Comparison of ENCODE assay signal across 14 mouse cellular contexts in genomic region chr15:78710634-78711033, GRCm38 (mm10). TPM values are rescaled to one million over a fixed set of nuclear protein-coding genes. Genes with fewer than 3 reads are reported as not detected.
DNase-seq lines count a peak whose midpoint lies in the region; ATAC-seq and TF ChIP-seq lines count a peak whose summit lies in the region.
"Had no signal": no experiment of that assay in that cellular context is flagged by ENCODE, and none has a peak within 500 bp of the region (broad histone marks: within the 10 kb centered on the region; RNA-seq: fewer than 3 reads in every experiment).

No protein-coding gene starts in this region.

- no peak for TF ChIP-seq EP300 in lung, postnatal 0 days (IDR thresholded peaks at IDR 0.05)

- peaks cover 40% of the 10 kb centered on the region for H3K4me1 ChIP-seq in forebrain, embryonic 12.5 days
- H3K4me1 ChIP-seq in forebrain, embryonic 11.5 days (replicated peaks; ENCODE audit: control insufficient read depth, insufficient read depth, low read length), result peaks cover 13% of the 10 kb centered on the region
- peaks cover 44% of the 10 kb centered on the region for H3K4me1 ChIP-seq in hindbrain, postnatal 0 days (ENCODE audit: insufficient read depth, low read length)
- H3K4me1 ChIP-seq in neural tube, embryonic 15.5 days, result peaks cover 55% of the 10 kb centered on the region
- no peaks in the 10 kb centered on the region for H3K4me1 ChIP-seq in lung, postnatal 0 days (ENCODE audit: insufficient read depth, low read depth, low read length)

- no peak overlapping the region for H3K4me3 ChIP-seq in forebrain, embryonic 12.5 days (replicated peaks)
- no peak overlapping the region for H3K4me3 ChIP-seq in forebrain, embryonic 11.5 days (ENCODE audit: low read depth, low read length)
- H3K4me3 ChIP-seq in hindbrain, postnatal 0 days (ENCODE audit: low read length), result no peak overlapping the region
- H3K4me3 ChIP-seq in neural tube, embryonic 15.5 days (replicated peaks), result no peak overlapping the region
- H3K4me3 ChIP-seq in lung, postnatal 0 days (ENCODE audit: low read depth, low read length), result no peak overlapping the region

- H3K27ac ChIP-seq in forebrain, embryonic 12.5 days, result 0 out of 2 replicates have a peak overlapping the region, but pooled peaks have one; percentile 22
- H3K27ac ChIP-seq in forebrain, embryonic 11.5 days (ENCODE audit: low read depth, low read length), result no peak overlapping the region
- H3K27ac ChIP-seq in hindbrain, postnatal 0 days, result peak overlapping the region; percentile 27
- H3K27ac ChIP-seq in neural tube, embryonic 15.5 days (replicated peaks), result peak overlapping the region; percentile 45
- H3K27ac ChIP-seq in lung, postnatal 0 days (ENCODE audit: low read length), result no peak overlapping the region

- no peak for DNase-seq in forebrain, embryonic 11.5 days (ENCODE audit: low spot score)
- DNase-seq in brain, embryonic 18.5 days (ENCODE audit: low read depth, low spot score), result peak; percentile 81
- DNase-seq in hindbrain, postnatal 0 days (ENCODE audit: low spot score), result peak; percentile 55
- DNase-seq in embryo, embryonic 9.5 days (ENCODE audit: extremely low spot score), result no peak
- no peak for DNase-seq in lung, postnatal 0 days (ENCODE audit: low spot score)
- DNase-seq: gastrocnemius, postnatal 36 days; heart, postnatal 36 days; kidney, postnatal 36 days; thymus, adult 18-20 months had no signal

- peak; percentile 52 for ATAC-seq in forebrain, embryonic 12.5 days (ENCODE audit: low FRiP score)
- ATAC-seq in forebrain, embryonic 11.5 days (replicated peaks; ENCODE audit: low FRiP score), result no peak; the same call in 1 of the 2 replicates
- peak; percentile 41 for ATAC-seq in hindbrain, postnatal 0 days
- ATAC-seq in neural tube, embryonic 15.5 days (ENCODE audit: low FRiP score), result peak; percentile 21; the same call in 1 of the 2 replicates
- ATAC-seq in monocyte, adult 5-6 weeks (replicated peaks; ENCODE audit: insufficient number of reproducible peaks, low FRiP score, low TSS enrichment, poor library complexity, severe bottlenecking), result no peak
- no peak for ATAC-seq in lung, postnatal 0 days

- 42% methylated on average over 6 of the region's 6 CpGs for WGBS in forebrain, embryonic 12.5 days
- WGBS in forebrain, embryonic 11.5 days, result 48% methylated on average over 6 of the region's 6 CpGs
- 17% methylated on average over 6 of the region's 6 CpGs for WGBS in hindbrain, postnatal 0 days
- WGBS in neural tube, embryonic 15.5 days, result 36% methylated on average over 6 of the region's 6 CpGs
- WGBS in lung, postnatal 0 days, result 30% methylated on average over 6 of the region's 6 CpGs

- H3K9me3 ChIP-seq in forebrain, embryonic 12.5 days, result no peaks in the 10 kb centered on the region
- no peaks in the 10 kb centered on the region for H3K9me3 ChIP-seq in forebrain, embryonic 11.5 days (ENCODE audit: control insufficient read depth, low read length)
- no peaks in the 10 kb centered on the region for H3K9me3 ChIP-seq in hindbrain, postnatal 0 days (ENCODE audit: low read length)
- no peaks in the 10 kb centered on the region for H3K9me3 ChIP-seq in neural tube, embryonic 15.5 days (replicated peaks)
- no peaks in the 10 kb centered on the region for H3K9me3 ChIP-seq in lung, postnatal 0 days (ENCODE audit: low read length)
- H3K9me3 ChIP-seq: G1E had no signal

- no peaks in the 10 kb centered on the region for H3K36me3 ChIP-seq in forebrain, embryonic 12.5 days (replicated peaks)
- no peaks in the 10 kb centered on the region for H3K36me3 ChIP-seq in forebrain, embryonic 11.5 days (ENCODE audit: control insufficient read depth, insufficient read depth, low read length)
- H3K36me3 ChIP-seq in hindbrain, postnatal 0 days (ENCODE audit: insufficient read depth, low read length), result no peaks in the 10 kb centered on the region
- H3K36me3 ChIP-seq in neural tube, embryonic 15.5 days, result no peaks in the 10 kb centered on the region
- no peaks in the 10 kb centered on the region for H3K36me3 ChIP-seq in lung, postnatal 0 days (ENCODE audit: insufficient read depth, low read length)
- H3K36me3 ChIP-seq: G1E had no signal

- H3K27me3 ChIP-seq in forebrain, embryonic 12.5 days, result peaks cover 64% of the 10 kb centered on the region
- H3K27me3 ChIP-seq in forebrain, embryonic 11.5 days (ENCODE audit: control insufficient read depth, insufficient read depth, low read length), result peaks cover 28% of the 10 kb centered on the region
- H3K27me3 ChIP-seq in hindbrain, postnatal 0 days (ENCODE audit: insufficient read depth, low read length), result no peaks in the 10 kb centered on the region
- peaks cover 22% of the 10 kb centered on the region for H3K27me3 ChIP-seq in neural tube, embryonic 15.5 days (replicated peaks)
- H3K27me3 ChIP-seq in lung, postnatal 0 days (replicated peaks; ENCODE audit: insufficient read depth, low read length), result peaks cover 19% of the 10 kb centered on the region

- H3K9ac ChIP-seq in forebrain, embryonic 12.5 days, result no peak overlapping the region
- H3K9ac ChIP-seq in forebrain, embryonic 11.5 days (ENCODE audit: low read length), result no peak overlapping the region
- H3K9ac ChIP-seq in hindbrain, postnatal 0 days (replicated peaks; ENCODE audit: low read length), result 0 out of 2 replicates have a peak overlapping the region, but pooled peaks have one; percentile 13
- 0 out of 2 replicates have a peak overlapping the region, but pooled peaks have one; percentile 17 for H3K9ac ChIP-seq in neural tube, embryonic 15.5 days (replicated peaks)
- no peak overlapping the region for H3K9ac ChIP-seq in lung, postnatal 0 days (replicated peaks; ENCODE audit: low read depth)

- no peak for TF ChIP-seq CTCF in hindbrain, postnatal 0 days (IDR thresholded peaks at IDR 0.05; ENCODE audit: low read depth)
- no peak for TF ChIP-seq CTCF in lung, postnatal 0 days (IDR thresholded peaks at IDR 0.05)

- H3K4me2 ChIP-seq in forebrain, embryonic 12.5 days, result no peak overlapping the region
- no peak overlapping the region for H3K4me2 ChIP-seq in forebrain, embryonic 11.5 days (ENCODE audit: low read depth, low read length, severe bottlenecking)
- H3K4me2 ChIP-seq in hindbrain, postnatal 0 days (ENCODE audit: low read depth, low read length), result peak overlapping the region; percentile 44
- H3K4me2 ChIP-seq in neural tube, embryonic 15.5 days, result peak overlapping the region; percentile 20
- H3K4me2 ChIP-seq in lung, postnatal 0 days (replicated peaks; ENCODE audit: low read depth, low read length), result no peak overlapping the region

RNA-seq across cellular contexts. Expression of gene Elfn2, which starts 7.9 kb away (rescaled TPM):
- 1.2 TPM in 2 replicates for polyA plus RNA-seq in forebrain, embryonic 12.5 days (2016; fragmentation: Nextera tagmentation; extraction: Ambion mirVana)
- 0.08 and 0.20 TPM in 2 replicates for polyA plus RNA-seq in forebrain, embryonic 11.5 days (2014; fragmentation: Nextera tagmentation; extraction: Ambion mirVana)
- 40.9 and 43.1 TPM in 2 replicates for total RNA-seq in hindbrain, postnatal 0 days (2014; rRNA removed)
- polyA plus RNA-seq in hindbrain, postnatal 0 days (2015; fragmentation: Nextera tagmentation; extraction: Ambion mirVana), result 8.4 and 9.1 TPM in 2 replicates
- 9.8 and 10.6 TPM in 2 replicates for polyA plus RNA-seq in neural tube, embryonic 15.5 days (2015; fragmentation: Nextera tagmentation; extraction: Ambion mirVana)
- total RNA-seq in monocyte, adult 5-6 weeks (2017), result not detected in 3 replicates
- 0.02 and 0.05 TPM in 2 replicates for polyA plus RNA-seq in lung, postnatal 0 days (2015; fragmentation: Nextera tagmentation; extraction: Ambion mirVana)
- polyA plus RNA-seq: embryonic facial prominence, embryonic 11.5 days; G1E had no signal

Comparison
In these comparisons a context has a peak if more than half of its experiments do, and no peak if none do; other contexts are left out.
1. ATAC-seq: peak in forebrain, embryonic 12.5 days (single experiment), hindbrain, postnatal 0 days (single experiment) and neural tube, embryonic 15.5 days (single experiment); none in forebrain, embryonic 11.5 days (single experiment), monocyte, adult 5-6 weeks (single experiment) and lung, postnatal 0 days (single experiment).
2. H3K27ac ChIP-seq: peak in forebrain, embryonic 12.5 days (single experiment), hindbrain, postnatal 0 days (single experiment) and neural tube, embryonic 15.5 days (single experiment); none in forebrain, embryonic 11.5 days (single experiment) and lung, postnatal 0 days (single experiment).
3. H3K4me2 ChIP-seq: peak in hindbrain, postnatal 0 days (single experiment) and neural tube, embryonic 15.5 days (single experiment); none in forebrain, embryonic 12.5 days (single experiment), forebrain, embryonic 11.5 days (single experiment) and lung, postnatal 0 days (single experiment).
4. H3K9ac ChIP-seq: peak in hindbrain, postnatal 0 days (single experiment) and neural tube, embryonic 15.5 days (single experiment); none in forebrain, embryonic 12.5 days (single experiment), forebrain, embryonic 11.5 days (single experiment) and lung, postnatal 0 days (single experiment).
5. DNase-seq: peak in brain, embryonic 18.5 days (single experiment) and hindbrain, postnatal 0 days (single experiment); none in forebrain, embryonic 11.5 days (single experiment), embryo, embryonic 9.5 days (single experiment) and lung, postnatal 0 days (single experiment).